Comparison of ENCODE assay signal across 10 mouse cellular contexts in genomic region chr12:105686791-105687190, GRCm38 (mm10). TPM values are rescaled to one million over a fixed set of nuclear protein-coding genes. Genes with fewer than 3 reads are reported as not detected.
DNase-seq lines count a peak whose midpoint lies in the region; ATAC-seq and TF ChIP-seq lines count a peak whose summit lies in the region.
"Had no signal": no experiment of that assay in that cellular context is flagged by ENCODE, and none has a peak within 500 bp of the region (broad histone marks: within the 10 kb centered on the region; RNA-seq: fewer than 3 reads in every experiment).

No protein-coding gene starts in this region.

- peak overlapping the region; percentile 36; the same call in 1 of the 2 replicates for H3K27ac ChIP-seq in kidney, adult 2 months (ENCODE audit: insufficient read depth, low read depth, low read length)
- H3K27ac ChIP-seq in embryonic facial prominence, embryonic 10.5 days (replicated peaks): no peak overlapping the region
- no peak overlapping the region for H3K27ac ChIP-seq in hindbrain, embryonic 13.5 days
- H3K27ac ChIP-seq in midbrain, embryonic 13.5 days: no peak overlapping the region

- no peak for TF ChIP-seq POLR2A in kidney, adult 2 months (IDR thresholded peaks at IDR 0.05; ENCODE audit: low read depth, low read length)

- H3K9ac ChIP-seq in hindbrain, embryonic 13.5 days: peak overlapping the region; percentile 92
- H3K9ac ChIP-seq in midbrain, embryonic 13.5 days (replicated peaks): peak overlapping the region; percentile 87

- no peak for TF ChIP-seq CTCF in kidney, adult 2 months (conservative IDR thresholded peaks at IDR 0.05; ENCODE audit: insufficient read depth, insufficient read length, low read depth, low read length)

- H3K4me2 ChIP-seq in hindbrain, embryonic 13.5 days: peak overlapping the region; percentile 89
- H3K4me2 ChIP-seq in midbrain, embryonic 13.5 days (replicated peaks): peak overlapping the region; percentile 93

- H3K4me3 ChIP-seq in kidney, adult 2 months (ENCODE audit: insufficient read depth, low read depth, low read length): no peak overlapping the region
- H3K4me3 ChIP-seq in embryonic facial prominence, embryonic 10.5 days: 0 out of 2 replicates have a peak overlapping the region, but pooled peaks have one; percentile 95
- peak overlapping the region; percentile 95 for H3K4me3 ChIP-seq in hindbrain, embryonic 13.5 days
- H3K4me3 ChIP-seq in midbrain, embryonic 13.5 days (replicated peaks): peak overlapping the region; percentile 84

- no peaks in the 10 kb centered on the region for H3K9me3 ChIP-seq in embryonic facial prominence, embryonic 10.5 days
- H3K9me3 ChIP-seq in hindbrain, embryonic 13.5 days: no peaks in the 10 kb centered on the region
- no peaks in the 10 kb centered on the region for H3K9me3 ChIP-seq in midbrain, embryonic 13.5 days

- no peaks in the 10 kb centered on the region for H3K27me3 ChIP-seq in kidney, adult 2 months (replicated peaks; ENCODE audit: control insufficient read depth, insufficient read depth, low read length)
- no peaks in the 10 kb centered on the region for H3K27me3 ChIP-seq in embryonic facial prominence, embryonic 10.5 days (replicated peaks; ENCODE audit: low read depth, poor library complexity, severe bottlenecking)
- H3K27me3 ChIP-seq in hindbrain, embryonic 13.5 days: no peaks in the 10 kb centered on the region
- H3K27me3 ChIP-seq in midbrain, embryonic 13.5 days: no peaks in the 10 kb centered on the region

- WGBS in kidney, adult 2 months: 72% methylated on average over 3 of the region's 3 CpGs
- 89% methylated on average over 3 of the region's 3 CpGs for WGBS in embryonic facial prominence, embryonic 10.5 days
- WGBS in hindbrain, embryonic 13.5 days: 96% methylated on average over 3 of the region's 3 CpGs
- WGBS in midbrain, embryonic 13.5 days: 95% methylated on average over 3 of the region's 3 CpGs

- no peak for DNase-seq in kidney, adult 2 months
- DNase-seq in kidney, adult 8-10 months: no peak
- DNase-seq in embryonic facial prominence, embryonic 10.5 days (ENCODE audit: low spot score): no peak
- DNase-seq in right cerebral cortex, postnatal 4 days: no peak
- no peak for DNase-seq in urinary bladder, postnatal 14 days (ENCODE audit: low spot score)
- no peak for DNase-seq in layer of hippocampus, postnatal 10 days (ENCODE audit: low spot score in 2 of 2)
- DNase-seq: lung, adult 18-20 months; thymus, postnatal 14 days had no signal

- ATAC-seq in hindbrain, embryonic 13.5 days (ENCODE audit: low FRiP score): no peak
- ATAC-seq in midbrain, embryonic 13.5 days: no peak

- no peaks in the 10 kb centered on the region for H3K36me3 ChIP-seq in kidney, adult 2 months (ENCODE audit: control insufficient read depth, insufficient read depth, low read length)
- peaks cover 40% of the 10 kb centered on the region for H3K36me3 ChIP-seq in embryonic facial prominence, embryonic 10.5 days (replicated peaks)
- H3K36me3 ChIP-seq in hindbrain, embryonic 13.5 days: peaks cover 35% of the 10 kb centered on the region
- H3K36me3 ChIP-seq in midbrain, embryonic 13.5 days: peaks cover 24% of the 10 kb centered on the region

- peaks cover 7% of the 10 kb centered on the region; the same call in 1 of the 2 replicates for H3K4me1 ChIP-seq in kidney, adult 2 months (ENCODE audit: control insufficient read depth, insufficient read depth, low read length)
- peaks cover 28% of the 10 kb centered on the region for H3K4me1 ChIP-seq in embryonic facial prominence, embryonic 10.5 days
- peaks cover 39% of the 10 kb centered on the region for H3K4me1 ChIP-seq in hindbrain, embryonic 13.5 days (replicated peaks)
- H3K4me1 ChIP-seq in midbrain, embryonic 13.5 days (replicated peaks): peaks cover 40% of the 10 kb centered on the region

RNA-seq across cellular contexts. Expression of gene Atg2b, which starts 1.8 kb away (rescaled TPM):
- polyA plus RNA-seq in kidney, adult 2 months (2012; rRNA removed): 16.5 and 16.6 TPM in 2 replicates
- polyA plus RNA-seq in embryonic facial prominence, embryonic 10.5 days (2016; fragmentation: Nextera tagmentation; extraction: Ambion mirVana): 13.0 and 14.3 TPM in 2 replicates
- polyA plus RNA-seq in hindbrain, embryonic 13.5 days (2015; fragmentation: Nextera tagmentation; extraction: Ambion mirVana): 12.8 and 13.1 TPM in 2 replicates
- 14.0 and 14.5 TPM in 2 replicates for polyA plus RNA-seq in midbrain, embryonic 13.5 days (2015; fragmentation: Nextera tagmentation; extraction: Ambion mirVana)
- total RNA-seq in layer of hippocampus, postnatal 10 days (2021): 10 to 100 TPM; 42.0 TPM

RNA-seq across cellular contexts. Expression of gene Gskip, which starts 2.2 kb away (rescaled TPM):
- polyA plus RNA-seq in kidney, adult 2 months (2012; rRNA removed): 6.6 and 9.0 TPM in 2 replicates
- 37.0 and 39.3 TPM in 2 replicates for polyA plus RNA-seq in embryonic facial prominence, embryonic 10.5 days (2016; fragmentation: Nextera tagmentation; extraction: Ambion mirVana)
- polyA plus RNA-seq in hindbrain, embryonic 13.5 days (2015; fragmentation: Nextera tagmentation; extraction: Ambion mirVana): 34.5 and 36.7 TPM in 2 replicates
- polyA plus RNA-seq in midbrain, embryonic 13.5 days (2015; fragmentation: Nextera tagmentation; extraction: Ambion mirVana): 37.8 and 39.4 TPM in 2 replicates
- total RNA-seq in layer of hippocampus, postnatal 10 days (2021): 10 to 100 TPM; 14.8 to 15.7 TPM

RNA-seq across cellular contexts. Expression of gene Ak7, which starts 19.0 kb away (rescaled TPM):
- 0.86 and 0.94 TPM in 2 replicates for polyA plus RNA-seq in kidney, adult 2 months (2012; rRNA removed)
- 0.15 and 0.26 TPM in 2 replicates for polyA plus RNA-seq in embryonic facial prominence, embryonic 10.5 days (2016; fragmentation: Nextera tagmentation; extraction: Ambion mirVana)
- polyA plus RNA-seq in hindbrain, embryonic 13.5 days (2015; fragmentation: Nextera tagmentation; extraction: Ambion mirVana): 2.2 and 2.8 TPM in 2 replicates
- 0.67 and 1.6 TPM in 2 replicates for polyA plus RNA-seq in midbrain, embryonic 13.5 days (2015; fragmentation: Nextera tagmentation; extraction: Ambion mirVana)
- 1 to 10 TPM; 2.2 to 2.8 TPM for total RNA-seq in layer of hippocampus, postnatal 10 days (2021)
